Mouse (Mus musculus) activated CD4-positive, CD25-positive, alpha-beta regulatory T cell (primary cell): ENCODE data around the gene Ndel1. TPM values are rescaled to one million over a fixed set of nuclear protein-coding genes. Genes with fewer than 3 reads are reported as not detected.

Experiments used
- polyA plus RNA-seq, 2 experiments: library from polyadenylated mRNA; unstranded; fragments of 100-300 nt; shearing (Covaris generic); gene quantifications; one replicate each; pipeline ENCODE4 v1.2.1; 2017

Gene Ndel1
- 10 to 100 TPM; 59.1 to 78.7 TPM for polyA plus RNA-seq

DNA sequence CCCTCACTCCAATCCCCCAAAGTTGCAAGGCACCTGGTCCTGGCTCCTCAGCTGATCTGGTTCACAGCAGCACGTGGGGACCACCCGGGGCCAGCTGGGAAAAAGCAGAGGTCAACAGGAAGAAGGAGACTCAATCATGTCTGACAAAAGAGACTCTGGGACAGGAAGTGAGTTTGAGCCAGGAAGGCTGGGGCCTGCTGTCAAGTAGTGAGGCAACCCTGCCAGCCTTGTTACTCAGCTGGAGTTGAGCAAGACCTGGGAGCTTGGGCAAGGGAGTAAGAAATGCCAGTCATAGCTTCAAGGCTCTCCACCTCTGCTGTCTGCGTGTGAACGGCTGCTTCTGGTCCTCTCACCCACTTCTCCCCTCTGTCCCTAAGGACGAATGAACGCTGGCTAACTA, at the start of gene Ndel1:
Gene Ndel1, minus strand, starts transcription at position 111 of the 400 bp plus-strand sequence.

GRCm38 (mm10) chr11:68901351-68902046, 29.8 kb upstream of the Ndel1 start, which contains the start of gene Rpl26:
TSS of gene Rpl26 (plus strand) at chr11:68901583.

DNA sequence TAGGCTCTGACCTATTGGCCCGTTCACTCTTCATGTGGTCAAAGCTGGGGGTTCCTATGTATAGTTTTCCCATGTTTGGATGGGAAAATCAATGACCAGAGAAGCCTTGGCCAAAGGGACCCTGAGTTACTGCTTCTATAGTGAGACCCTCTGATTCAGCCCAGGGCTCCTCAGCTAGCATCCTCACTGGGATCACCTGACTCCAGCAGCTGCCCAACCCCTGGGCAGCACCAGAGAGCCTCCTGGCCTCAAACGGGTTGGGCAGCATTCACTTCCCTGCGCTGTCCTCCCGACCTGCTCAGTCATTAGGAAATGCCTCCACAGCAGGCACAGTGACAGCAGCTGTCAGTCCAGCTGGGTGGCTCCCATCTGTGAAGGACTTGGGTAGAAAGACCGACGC, 16.6 kb upstream of the Ndel1 start, which contains the start of gene Rnf222:
Gene Rnf222, plus strand, starts transcription at position 301 of the 400 bp plus-strand sequence.

Other genes starting within 250 kb of the Ndel1 start
- 1 to 10 TPM; 1.7 to 3.7 TPM for gene Myh10, start 180.3 kb downstream of the Ndel1 start, polyA plus RNA-seq
- not detected for gene Rnf222, start 16.7 kb upstream of the Ndel1 start, polyA plus RNA-seq
- 1,000 to 10,000 TPM in 1 of 2 experiments, 100 to 1,000 TPM in 1; 685 to 1,193 TPM for gene Rpl26, start 29.7 kb upstream of the Ndel1 start, polyA plus RNA-seq
- under 1 TPM in 1 of 2 experiments, not detected in 1; 0.28 TPM for gene Odf4, start 55.2 kb upstream of the Ndel1 start, polyA plus RNA-seq
- under 1 TPM in 1 of 2 experiments, not detected in 1; 0.12 TPM for gene Arhgef15, start 85.6 kb upstream of the Ndel1 start, polyA plus RNA-seq
- gene Slc25a35, start 96.3 kb upstream of the Ndel1 start, polyA plus RNA-seq: 10 to 100 TPM in 1 of 2 experiments, 1 to 10 TPM in 1; 8.1 to 11.2 TPM
- 10 to 100 TPM; 18.9 to 36.2 TPM for gene Rangrf, start 103.3 kb upstream of the Ndel1 start, polyA plus RNA-seq
- 1 to 10 TPM; 2.9 to 4.4 TPM for gene Pfas, start 136.6 kb upstream of the Ndel1 start, polyA plus RNA-seq
- gene Ctc1, start 144.1 kb upstream of the Ndel1 start, polyA plus RNA-seq: 10 to 100 TPM; 13.6 to 14.6 TPM
- 10 to 100 TPM; 23.1 to 23.3 TPM for gene Aurkb, start 173.8 kb upstream of the Ndel1 start, polyA plus RNA-seq
- 1 to 10 TPM; 7.5 to 8.5 TPM for gene Borcs6, start 187.9 kb upstream of the Ndel1 start, polyA plus RNA-seq
- gene Tmem107, start 198.9 kb upstream of the Ndel1 start, polyA plus RNA-seq: 1 to 10 TPM; 3.4 to 4.2 TPM
- 100 to 1,000 TPM; 113 to 123 TPM for gene Vamp2, start 216.6 kb upstream of the Ndel1 start, polyA plus RNA-seq
- 10 to 100 TPM in 1 of 2 experiments, 1 to 10 TPM in 1; 6.6 to 10.3 TPM for gene Per1, start 223.4 kb upstream of the Ndel1 start, polyA plus RNA-seq
- gene Hes7, start 248.5 kb upstream of the Ndel1 start, polyA plus RNA-seq: under 1 TPM in 1 of 2 experiments, not detected in 1; 0.08 TPM